Mouse (Mus musculus) sigmoid colon, adult 10 weeks (tissue): ENCODE measurements around the gene Gm13539. TPM values are rescaled to one million over a fixed set of nuclear protein-coding genes. Genes with fewer than 3 reads are reported as not detected.

Experiments
- polyA plus RNA-seq: library from polyadenylated mRNA; stranded (reverse); fragments of 350-450 nt; fragmentation: Illumina TruSeq; extraction: RNeasy Lipid Tissue Mini Kit (QIAGEN cat#74804); gene quantifications from one replicate; pipeline ENCODE4 v1.2.3, GENCODE M21; 2014; ENCODE audit warnings: low read depth, low replicate concordance

Gm13539 gene
- not detected for polyA plus RNA-seq

DNA sequence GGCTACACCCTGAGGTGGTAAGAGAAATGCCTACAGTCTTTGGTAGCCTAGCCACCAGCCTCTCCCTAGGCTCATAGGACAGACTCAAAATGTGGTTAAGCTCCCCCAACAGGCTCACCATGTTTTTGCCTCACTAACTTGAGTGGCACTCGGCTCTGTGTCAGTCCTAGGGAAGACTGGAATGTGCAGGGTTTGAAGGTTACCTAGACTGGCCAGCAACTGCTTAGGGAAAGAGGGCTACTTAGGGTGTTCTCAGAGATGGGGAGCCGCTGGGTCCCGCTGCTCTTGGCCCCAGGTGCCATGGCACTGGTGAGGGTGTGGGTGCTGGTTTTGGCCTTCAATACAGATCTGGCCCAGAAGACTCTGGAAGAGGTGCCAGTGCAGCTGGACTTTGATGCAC lies at the start of gene Gm13539:
Gm13539 (plus strand) TSS at position 301 of the 400 bp plus-strand sequence.

GRCm38 (mm10) chr2:25736709-25737108 lies 45.3 kb upstream of the Gm13539 start, which contains the start of gene Obp2b:
TSS of gene Obp2b (plus strand) at chr2:25737009.

GRCm38 (mm10) chr2:25765269-25765668 lies 16.8 kb upstream of the Gm13539 start, which contains the start of gene Lcn3:
TSS of gene Lcn3 (plus strand) at chr2:25765569.

GRCm38 (mm10) chr2:25776717-25777116 lies 5.3 kb upstream of the Gm13539 start, which contains the start of gene Lcn11:
TSS of gene Lcn11 (plus strand) at chr2:25777017.

GRCm38 (mm10) chr2:25815748-25816147 lies 33.7 kb downstream of the Gm13539 start, which contains the start of gene Glt6d1:
TSS of gene Glt6d1 (minus strand) at chr2:25815848.

DNA sequence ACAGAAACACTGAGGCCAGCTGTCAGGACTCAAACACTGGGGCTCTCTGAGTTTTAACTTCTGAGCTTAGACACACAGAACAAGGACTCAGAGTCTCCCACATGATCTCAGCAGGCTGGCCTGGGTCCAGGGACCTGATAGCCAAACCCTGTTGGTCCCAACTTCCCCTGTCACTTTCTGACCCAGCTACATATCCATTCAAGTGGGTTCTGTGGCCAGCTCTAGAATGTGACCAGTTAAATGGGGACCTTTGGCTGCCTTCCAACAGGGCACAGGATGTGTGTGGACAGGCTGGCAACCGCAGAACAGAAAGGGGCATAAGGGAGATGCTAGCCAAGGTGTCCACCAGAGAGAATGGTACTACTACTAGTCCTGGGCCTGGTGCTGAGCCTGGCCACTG lies 40.7 kb downstream of the Gm13539 start, which contains the start of gene Lcn9:
Lcn9 (plus strand) TSS at position 348 of the 400 bp plus-strand sequence.

Other genes with a start within 250 kb of the Gm13539 start
- gene Traf2, start 235.3 kb upstream of the Gm13539 start, polyA plus RNA-seq = 0.95 TPM
- 2.6 TPM for gene Edf1, start 224.4 kb upstream of the Gm13539 start, polyA plus RNA-seq
- not detected for gene Mamdc4, start 207.4 kb upstream of the Gm13539 start, polyA plus RNA-seq
- gene Phpt1, start 207.0 kb upstream of the Gm13539 start, polyA plus RNA-seq = not detected
- gene Ajm1, start 200.5 kb upstream of the Gm13539 start, polyA plus RNA-seq = not detected
- gene Rabl6, start 173.7 kb upstream of the Gm13539 start, polyA plus RNA-seq = 29.1 TPM
- not detected for gene Ccdc183, start 164.6 kb upstream of the Gm13539 start, polyA plus RNA-seq
- 3.3 TPM for gene Tmem141, start 160.3 kb upstream of the Gm13539 start, polyA plus RNA-seq
- 7.5 TPM for gene Fcna, start 154.2 kb upstream of the Gm13539 start, polyA plus RNA-seq
- gene Lcn8, start 129.1 kb upstream of the Gm13539 start, polyA plus RNA-seq = not detected
- gene Lcn5, start 124.3 kb upstream of the Gm13539 start, polyA plus RNA-seq = not detected
- not detected for gene Lcn6, start 105.5 kb upstream of the Gm13539 start, polyA plus RNA-seq
- not detected for gene Lcn10, start 99.5 kb upstream of the Gm13539 start, polyA plus RNA-seq
- gene Obp2a, start 82.2 kb upstream of the Gm13539 start, polyA plus RNA-seq = not detected
- 5.0 TPM for gene Bmyc, start 75.5 kb upstream of the Gm13539 start, polyA plus RNA-seq
- not detected for gene Obp2b, start 45.2 kb upstream of the Gm13539 start, polyA plus RNA-seq
- gene Lcn3, start 16.7 kb upstream of the Gm13539 start, polyA plus RNA-seq = not detected
- gene Lcn11, start 5.2 kb upstream of the Gm13539 start, polyA plus RNA-seq = not detected
- not detected for gene Glt6d1, start 33.6 kb downstream of the Gm13539 start, polyA plus RNA-seq
- gene Lcn9, start 40.9 kb downstream of the Gm13539 start, polyA plus RNA-seq = not detected
- not detected for gene Sohlh1, start 65.0 kb downstream of the Gm13539 start, polyA plus RNA-seq
- 0.13 TPM for gene Kcnt1, start 81.5 kb downstream of the Gm13539 start, polyA plus RNA-seq
- gene Camsap1, start 201.0 kb downstream of the Gm13539 start, polyA plus RNA-seq = 7.6 TPM
- gene Ubac1, start 239.5 kb downstream of the Gm13539 start, polyA plus RNA-seq = 35.6 TPM